Mouse (Mus musculus): ENCODE measurements at regions not wholly inside any gene's neighbourhood (a gene's known extent, or its start where the extent isn't known, plus 50 kb on each side); places are given as distances from the start of the nearest gene placed in this dataset.
"Not testable (repeated sequence)": the region's sequence is repeated elsewhere in the genome, so short reads cannot be mapped to it uniquely, and the experiment has no call there.

- ATAC-seq (replicated peaks; ENCODE audit: low FRiP score); DNase-seq (ENCODE audit: low spot score): not testable (repeated sequence)
- 21% methylated on average over 5 of the region's 7 CpGs for WGBS
Measured at GRCm38 (mm10) chrX:135112109-135112508, 65.3 kb downstream of the Gm15023 start.

DNA sequence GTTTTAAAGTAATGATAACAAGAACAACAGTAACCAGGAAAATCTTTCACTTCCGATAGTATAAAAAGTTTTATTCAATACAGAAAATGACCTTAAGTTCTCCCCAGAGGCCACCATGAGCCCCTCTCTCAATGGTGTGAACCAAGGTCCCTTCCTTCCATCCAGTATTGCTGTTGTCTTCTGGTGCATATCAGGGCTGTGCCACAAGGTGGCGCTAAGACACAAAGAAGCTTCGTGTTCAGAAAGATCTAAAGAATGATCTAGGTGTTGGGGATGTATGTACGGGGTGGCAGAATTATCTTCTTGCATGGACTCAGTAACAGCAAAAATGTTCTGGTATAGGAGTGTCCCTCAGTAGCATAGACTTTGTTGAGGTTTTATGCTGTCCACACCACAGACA lies 66.6 kb downstream of the Gm15023 start:
- not testable (repeated sequence) for H3K4me3 ChIP-seq (ENCODE audit: low read depth, low read length); ATAC-seq (replicated peaks; ENCODE audit: low FRiP score); H3K9ac ChIP-seq (ENCODE audit: low read length); H3K27ac ChIP-seq (ENCODE audit: low read depth, low read length); H3K36me3 ChIP-seq (ENCODE audit: control insufficient read depth, insufficient read depth, low read length); H3K4me1 ChIP-seq (replicated peaks; ENCODE audit: control insufficient read depth, insufficient read depth, low read length); H3K9me3 ChIP-seq (ENCODE audit: control insufficient read depth, low read length); H3K4me2 ChIP-seq (ENCODE audit: low read depth, low read length, severe bottlenecking); H3K27me3 ChIP-seq (ENCODE audit: control insufficient read depth, insufficient read depth, low read length)
- 27% methylated on average over 4 of the region's 4 CpGs for WGBS
- DNase-seq (ENCODE audit: low spot score) = peak; percentile 73

More at GRCm38 (mm10) chrX:135112109-135112508, 65.3 kb downstream of the Gm15023 start:
- not testable (repeated sequence) for H3K4me3 ChIP-seq (ENCODE audit: low read depth, low read length); H3K4me1 ChIP-seq (replicated peaks; ENCODE audit: control insufficient read depth, insufficient read depth, low read length); H3K27ac ChIP-seq (ENCODE audit: low read depth, low read length); H3K9me3 ChIP-seq (ENCODE audit: control insufficient read depth, low read length); H3K9ac ChIP-seq (ENCODE audit: low read length); H3K4me2 ChIP-seq (ENCODE audit: low read depth, low read length, severe bottlenecking); H3K27me3 ChIP-seq (ENCODE audit: control insufficient read depth, insufficient read depth, low read length); H3K36me3 ChIP-seq (ENCODE audit: control insufficient read depth, insufficient read depth, low read length)

DNA sequence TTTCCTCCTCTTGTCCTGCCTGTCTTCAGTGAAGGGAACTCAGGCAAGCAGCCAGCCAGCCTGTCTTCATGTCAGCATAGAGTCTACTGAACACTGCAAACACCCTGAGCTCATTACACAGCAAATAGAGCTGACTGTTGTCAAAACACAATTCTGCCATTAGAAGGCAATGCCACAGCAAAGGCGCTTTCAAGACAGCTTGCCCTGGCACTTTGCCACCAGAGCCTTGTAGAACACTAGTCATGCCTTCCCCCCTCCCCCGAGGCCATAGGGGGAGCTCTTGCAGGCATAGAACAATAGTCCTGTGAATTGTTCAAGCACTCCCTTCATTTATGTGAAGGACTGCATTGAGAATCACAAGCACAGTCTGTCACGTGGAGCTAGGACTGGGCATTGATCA lies 75.8 kb downstream of the Gm15023 start:
- H3K9ac ChIP-seq (ENCODE audit: low read length) = no peak overlapping the region
- 55% methylated on average over 3 of the region's 3 CpGs for WGBS
- no peaks in the 10 kb centered on the region for H3K27me3 ChIP-seq (ENCODE audit: control insufficient read depth, insufficient read depth, low read length)
- H3K4me2 ChIP-seq (ENCODE audit: low read depth, low read length, severe bottlenecking) = no peak overlapping the region
- H3K4me1 ChIP-seq (replicated peaks; ENCODE audit: control insufficient read depth, insufficient read depth, low read length) = no peaks in the 10 kb centered on the region
- H3K36me3 ChIP-seq (ENCODE audit: control insufficient read depth, insufficient read depth, low read length) = no peaks in the 10 kb centered on the region
- H3K9me3 ChIP-seq (ENCODE audit: control insufficient read depth, low read length) = no peaks in the 10 kb centered on the region
- DNase-seq (ENCODE audit: low spot score) (peak; percentile 58), ATAC-seq (replicated peaks; ENCODE audit: low FRiP score) (peak; percentile 63; the same call in 1 of the 2 replicates)
- H3K4me3 ChIP-seq (ENCODE audit: low read depth, low read length) = no peak overlapping the region
- no peak overlapping the region for H3K27ac ChIP-seq (ENCODE audit: low read depth, low read length)

DNA sequence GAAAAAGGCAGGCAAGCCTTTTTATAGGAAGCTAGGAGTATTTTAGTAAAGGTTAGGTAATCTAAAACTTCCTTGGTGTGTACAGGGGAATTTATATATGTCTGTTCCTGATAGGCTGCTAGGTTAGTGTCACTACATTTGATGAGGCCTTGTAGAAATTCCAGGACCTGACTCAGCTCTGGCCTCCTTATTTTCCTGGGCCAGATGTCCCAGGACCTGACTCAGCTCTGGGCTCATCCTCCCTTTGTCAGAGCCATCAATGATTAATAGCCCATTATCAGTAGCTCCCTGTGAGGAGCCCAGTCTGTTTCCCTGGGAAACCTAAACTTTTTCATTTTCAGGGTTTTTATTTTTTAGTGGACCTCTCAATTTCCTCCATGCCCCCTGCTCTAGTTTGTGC lies 79.3 kb downstream of the Gm15023 start:
- Histone ChIP-seq H3K4me3 (ENCODE audit: low read depth, low read length) (no peak overlapping the region), H3K4me2 (ENCODE audit: low read depth, low read length, severe bottlenecking) (no peak overlapping the region), H3K27ac (ENCODE audit: low read depth, low read length) (no peak overlapping the region), H3K9ac (ENCODE audit: low read length) (no peak overlapping the region), H3K27me3 (ENCODE audit: control insufficient read depth, insufficient read depth, low read length) (no peaks in the 10 kb centered on the region), H3K9me3 (ENCODE audit: control insufficient read depth, low read length) (no peaks in the 10 kb centered on the region), H3K4me1 (replicated peaks; ENCODE audit: control insufficient read depth, insufficient read depth, low read length) (no peaks in the 10 kb centered on the region), H3K36me3 (ENCODE audit: control insufficient read depth, insufficient read depth, low read length) (no peaks in the 10 kb centered on the region)
- ATAC-seq (replicated peaks; ENCODE audit: low FRiP score) (no peak), DNase-seq (ENCODE audit: low spot score) (no peak)

- Histone ChIP-seq H3K9me3 (ENCODE audit: control insufficient read depth, low read length) (no peaks in the 10 kb centered on the region), H3K4me1 (replicated peaks; ENCODE audit: control insufficient read depth, insufficient read depth, low read length) (no peaks in the 10 kb centered on the region), H3K36me3 (ENCODE audit: control insufficient read depth, insufficient read depth, low read length) (no peaks in the 10 kb centered on the region), H3K4me2 (ENCODE audit: low read depth, low read length, severe bottlenecking) (no peak overlapping the region), H3K27me3 (ENCODE audit: control insufficient read depth, insufficient read depth, low read length) (no peaks in the 10 kb centered on the region), H3K4me3 (ENCODE audit: low read depth, low read length) (no peak overlapping the region), H3K9ac (ENCODE audit: low read length) (no peak overlapping the region), H3K27ac (ENCODE audit: low read depth, low read length) (no peak overlapping the region)
- DNase-seq (ENCODE audit: low spot score) = no peak
- ATAC-seq (replicated peaks; ENCODE audit: low FRiP score) = no peak
- 70% methylated on average over 3 of the region's 3 CpGs for WGBS
Measured at GRCm38 (mm10) chrX:135096206-135096605, 81.2 kb downstream of the Gm15023 start.

GRCm38 (mm10) chrX:135091074-135091473 lies 82.1 kb upstream of the Zmat1 start:
- not testable (repeated sequence) for H3K9ac ChIP-seq (ENCODE audit: low read length); H3K9me3 ChIP-seq (ENCODE audit: control insufficient read depth, low read length); H3K27me3 ChIP-seq (ENCODE audit: control insufficient read depth, insufficient read depth, low read length); H3K27ac ChIP-seq (ENCODE audit: low read depth, low read length); H3K4me3 ChIP-seq (ENCODE audit: low read depth, low read length); H3K36me3 ChIP-seq (ENCODE audit: control insufficient read depth, insufficient read depth, low read length); H3K4me2 ChIP-seq (ENCODE audit: low read depth, low read length, severe bottlenecking); H3K4me1 ChIP-seq (replicated peaks; ENCODE audit: control insufficient read depth, insufficient read depth, low read length)
- ATAC-seq (replicated peaks; ENCODE audit: low FRiP score) = 0 out of 2 replicates have a peak, but pooled peaks have one; percentile 65
- 19% methylated on average over 2 of the region's 3 CpGs for WGBS
- DNase-seq (ENCODE audit: low spot score) = peak; percentile 66

DNA sequence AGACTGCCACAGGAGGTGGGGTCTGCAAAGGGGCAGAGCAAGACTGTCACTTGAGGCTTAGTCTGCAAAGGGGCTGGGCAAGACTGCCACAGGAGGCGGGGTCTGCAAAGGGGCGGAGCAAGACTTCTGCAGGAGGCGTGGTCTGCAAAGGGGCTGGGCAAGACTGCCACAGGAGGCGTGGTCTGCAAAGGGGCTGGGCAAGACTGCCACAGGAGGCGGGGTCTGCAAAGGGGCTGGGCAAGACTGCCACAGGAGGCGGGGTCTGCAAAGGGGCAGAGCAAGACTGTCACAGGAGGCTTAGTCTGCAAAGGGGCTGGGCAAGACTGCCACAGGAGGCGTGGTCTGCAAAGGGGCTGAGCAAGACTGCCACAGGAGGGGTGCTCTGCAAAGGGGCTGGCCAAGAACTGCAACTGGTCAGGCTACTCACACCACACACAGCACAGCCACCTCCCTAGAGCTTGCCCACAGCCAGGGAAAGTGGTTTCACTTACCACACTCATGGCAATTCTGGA lies 78.1 kb upstream of the Zmat1 start:
- not testable (repeated sequence) for H3K9ac ChIP-seq (ENCODE audit: low read length); H3K4me3 ChIP-seq (ENCODE audit: low read depth, low read length); H3K9me3 ChIP-seq (ENCODE audit: control insufficient read depth, low read length); ATAC-seq (replicated peaks; ENCODE audit: low FRiP score); H3K36me3 ChIP-seq (ENCODE audit: control insufficient read depth, insufficient read depth, low read length); H3K27ac ChIP-seq (ENCODE audit: low read depth, low read length); H3K4me2 ChIP-seq (ENCODE audit: low read depth, low read length, severe bottlenecking); H3K4me1 ChIP-seq (replicated peaks; ENCODE audit: control insufficient read depth, insufficient read depth, low read length); H3K27me3 ChIP-seq (ENCODE audit: control insufficient read depth, insufficient read depth, low read length)
- WGBS = 25% methylated on average over 7 of the region's 7 CpGs
- peak; percentile 56 for DNase-seq (ENCODE audit: low spot score)

DNA sequence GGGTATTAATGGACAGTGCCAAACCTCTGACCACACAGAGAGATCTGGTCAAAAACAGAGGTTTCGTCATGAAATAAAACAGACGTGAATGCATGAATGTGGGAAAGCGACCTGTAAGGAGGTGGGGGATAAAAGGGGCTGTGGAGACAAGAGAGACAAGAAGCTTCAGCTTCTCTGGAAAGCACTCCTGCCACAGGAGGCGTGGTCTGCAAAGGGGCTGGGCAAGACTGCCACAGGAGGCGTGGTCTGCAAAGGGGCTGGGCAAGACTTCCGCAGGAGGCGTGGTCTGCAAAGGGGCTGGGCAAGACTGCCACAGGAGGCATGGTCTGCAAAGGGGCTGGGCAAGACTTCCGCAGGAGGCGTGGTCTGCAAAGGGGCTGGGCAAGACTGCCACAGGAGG lies 77.6 kb upstream of the Zmat1 start:
- H3K27me3 ChIP-seq (ENCODE audit: control insufficient read depth, insufficient read depth, low read length); H3K4me1 ChIP-seq (replicated peaks; ENCODE audit: control insufficient read depth, insufficient read depth, low read length); H3K9ac ChIP-seq (ENCODE audit: low read length); DNase-seq (ENCODE audit: low spot score); H3K9me3 ChIP-seq (ENCODE audit: control insufficient read depth, low read length); ATAC-seq (replicated peaks; ENCODE audit: low FRiP score); H3K36me3 ChIP-seq (ENCODE audit: control insufficient read depth, insufficient read depth, low read length); H3K4me2 ChIP-seq (ENCODE audit: low read depth, low read length, severe bottlenecking); H3K4me3 ChIP-seq (ENCODE audit: low read depth, low read length); H3K27ac ChIP-seq (ENCODE audit: low read depth, low read length): not testable (repeated sequence)
- 32% methylated on average over 6 of the region's 9 CpGs for WGBS

GRCm38 (mm10) chrX:135085770-135086553 lies 77.0 kb upstream of the Zmat1 start:
- not testable (repeated sequence) for H3K4me1 ChIP-seq (replicated peaks; ENCODE audit: control insufficient read depth, insufficient read depth, low read length)

More at GRCm38 (mm10) chrX:135085770-135086553, 77.0 kb upstream of the Zmat1 start:
- not testable (repeated sequence) for DNase-seq (ENCODE audit: low spot score); H3K9me3 ChIP-seq (ENCODE audit: control insufficient read depth, low read length); H3K9ac ChIP-seq (ENCODE audit: low read length); ATAC-seq (replicated peaks; ENCODE audit: low FRiP score); H3K4me2 ChIP-seq (ENCODE audit: low read depth, low read length, severe bottlenecking); H3K4me3 ChIP-seq (ENCODE audit: low read depth, low read length); H3K27me3 ChIP-seq (ENCODE audit: control insufficient read depth, insufficient read depth, low read length); H3K27ac ChIP-seq (ENCODE audit: low read depth, low read length); H3K36me3 ChIP-seq (ENCODE audit: control insufficient read depth, insufficient read depth, low read length)
- 80% methylated on average over 14 of the region's 14 CpGs for WGBS

Data from forebrain, embryonic 11.5 days (tissue).